Mouse (Mus musculus): ENCODE measurements around the gene Glis3.

GRCm38 (mm10) chr19:28493605-28494260 is 186.1 kb downstream of the Glis3 start:
- TF ChIP-seq CTCF (IDR thresholded peaks at IDR 0.05; ENCODE audit: low read depth) (no peak), EP300 (IDR thresholded peaks at IDR 0.05; ENCODE audit: low read depth) (no peak)
